Mouse (Mus musculus) bone marrow, adult 2 months (tissue): ENCODE measurements at regions not wholly inside any gene's neighbourhood (a gene's known extent, or its start where the extent isn't known, plus 50 kb on each side); places are given as distances from the start of the nearest gene placed in this dataset.

Experiments
- H3K27ac ChIP-seq: fragments of 200-500 bp; 2 replicates; pipeline ENCODE4 v1.5.1; 2012; ENCODE audit warnings: low read depth, mild to moderate bottlenecking, control low read depth, inconsistent platforms, low read length; ENCODE audit not compliant: control insufficient read depth, poor library complexity, insufficient read depth
- H3K4me1 ChIP-seq: fragments of 200-500 bp; 2 replicates; pipeline ENCODE4 v1.6.1; 2011; ENCODE audit warnings: low read length; ENCODE audit not compliant: control insufficient read depth, insufficient read depth
- H3K4me3 ChIP-seq: fragments of 200-500 bp; replicated peaks from 2 replicates; pipeline ENCODE3; 2011; ENCODE audit warnings: mild to moderate bottlenecking, low read depth, low read length, control low read depth; ENCODE audit not compliant: control insufficient read depth
- CTCF ChIP-seq: fragments of 200-500 bp; IDR thresholded peaks from 2 replicates; pipeline ENCODE4 v1.5.1; 2011; ENCODE audit warnings: low read length, control low read depth; ENCODE audit not compliant: control insufficient read depth, insufficient read depth
- POLR2A ChIP-seq: fragments of 200-500 bp; IDR thresholded peaks from 2 replicates; pipeline ENCODE4 v1.6.1; 2011; ENCODE audit warnings: low read depth, mild to moderate bottlenecking, control low read depth, low read length, borderline replicate concordance; ENCODE audit not compliant: control insufficient read depth
- WGBS: fragments of 180-500 bp; shearing (Covaris S2); methylation state at CpG from one replicate; pipeline ENCODE4 v1.1.7; 2018; 5-methylcytosine and 5-hydroxymethylcytosine counted together

DNA sequence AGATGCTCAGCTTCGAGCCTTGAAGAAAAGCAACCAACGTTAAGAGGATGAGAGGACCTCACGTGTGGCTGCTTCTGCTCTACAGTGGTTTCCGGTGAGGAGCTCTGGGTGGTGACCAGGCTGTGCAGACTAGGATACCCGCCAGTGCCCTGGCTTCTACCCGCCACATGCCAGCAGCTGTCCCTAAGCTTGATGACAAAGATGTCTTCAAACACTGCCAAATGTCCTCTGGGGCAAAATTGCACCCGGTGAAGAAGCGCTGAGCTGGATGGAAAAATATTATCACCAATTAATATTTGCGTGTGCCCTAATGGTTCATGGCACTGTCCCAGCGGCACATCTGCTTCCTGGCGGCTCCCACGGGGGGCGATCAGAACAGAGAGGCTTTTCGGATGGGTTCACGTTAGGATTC, 271.1 kb downstream of the Rngtt start:
- no peaks in the 10 kb centered on the region for H3K4me1 ChIP-seq
- no peak overlapping the region for H3K27ac ChIP-seq
- 64% methylated on average over 15 of the region's 15 CpGs for WGBS
- no peak overlapping the region for H3K4me3 ChIP-seq
- no peak for TF ChIP-seq POLR2A
- no peak for TF ChIP-seq CTCF

GRCm38 (mm10) chr4:33581766-33582525, 271.8 kb downstream of the Rngtt start:
- H3K27ac ChIP-seq = no peak overlapping the region
- H3K4me3 ChIP-seq = no peak overlapping the region
- 48% methylated on average over 17 of the region's 17 CpGs for WGBS
- TF ChIP-seq POLR2A = no peak
- no peak for TF ChIP-seq CTCF
- H3K4me1 ChIP-seq = no peaks in the 10 kb centered on the region

GRCm38 (mm10) chr4:33582986-33583720, 273.0 kb downstream of the Rngtt start:
- TF ChIP-seq CTCF (no peak), POLR2A (no peak)
- WGBS = 89% methylated on average over 15 of the region's 15 CpGs
- H3K4me1 ChIP-seq = no peaks in the 10 kb centered on the region; the same call in 1 of the 2 replicates

GRCm38 (mm10) chr4:33583979-33584907, 274.1 kb downstream of the Rngtt start:
- no peak for TF ChIP-seq POLR2A
- no peak for TF ChIP-seq CTCF
- 83% methylated on average over 22 of the region's 22 CpGs for WGBS
- Histone ChIP-seq H3K4me1 (no peaks in the 10 kb centered on the region; the same call in 1 of the 2 replicates), H3K27ac (no peak overlapping the region), H3K4me3 (no peak overlapping the region)

More at GRCm38 (mm10) chr4:33582986-33583720, 273.0 kb downstream of the Rngtt start:
- Histone ChIP-seq H3K4me3 (no peak overlapping the region), H3K27ac (no peak overlapping the region)

- WGBS = 75% methylated on average over 6 of the region's 6 CpGs
- no peaks in the 10 kb centered on the region; the same call in 1 of the 2 replicates for H3K4me1 ChIP-seq
- no peak overlapping the region for H3K4me3 ChIP-seq
- H3K27ac ChIP-seq = no peak overlapping the region
- TF ChIP-seq POLR2A (no peak), CTCF (no peak)
These were observed 275.7 kb downstream of the Rngtt start for GRCm38 (mm10) chr4:33585821-33586220.

GRCm38 (mm10) chr4:33586290-33586614, 276.1 kb downstream of the Rngtt start:
- 52% methylated on average over 4 of the region's 4 CpGs for WGBS
- no peak for TF ChIP-seq POLR2A
- no peak for TF ChIP-seq CTCF
- H3K27ac ChIP-seq = no peak overlapping the region

GRCm38 (mm10) chr4:33586615-33587451, 276.7 kb downstream of the Rngtt start:
- H3K4me1 ChIP-seq = no peaks in the 10 kb centered on the region; the same call in 1 of the 2 replicates
- no peak overlapping the region for H3K27ac ChIP-seq
- H3K4me3 ChIP-seq = no peak overlapping the region
- 11% methylated on average over 15 of the region's 15 CpGs for WGBS
- TF ChIP-seq POLR2A (no peak), CTCF (no peak)

More at GRCm38 (mm10) chr4:33586290-33586614, 276.1 kb downstream of the Rngtt start:
- H3K4me3 ChIP-seq = no peak overlapping the region
- H3K4me1 ChIP-seq = no peaks in the 10 kb centered on the region; the same call in 1 of the 2 replicates
